Mouse (Mus musculus) ES-E14 (cell line): ENCODE data around the gene Frmd5.

Experiments
- CHD2 ChIP-seq: IDR thresholded peaks from 2 replicates; pipeline ENCODE4 v1.6.1; 2014; ENCODE audit warnings: mild to moderate bottlenecking, low read depth, low read length, inconsistent platforms
- MAFK ChIP-seq: IDR thresholded peaks from 2 replicates; pipeline ENCODE4 v1.6.1; 2014; ENCODE audit warnings: mild to moderate bottlenecking, low read depth, low read length, inconsistent platforms; ENCODE audit not compliant: insufficient read depth
- ZC3H11A ChIP-seq: IDR thresholded peaks from 2 replicates; pipeline ENCODE4 v1.6.1; 2012; ENCODE audit warnings: low read depth, mild to moderate bottlenecking, inconsistent platforms, low read length, borderline replicate concordance
- ZNF384 ChIP-seq: IDR thresholded peaks from 2 replicates; pipeline ENCODE4 v1.6.1; 2012; ENCODE audit warnings: low read depth, low read length, inconsistent platforms

DNA sequence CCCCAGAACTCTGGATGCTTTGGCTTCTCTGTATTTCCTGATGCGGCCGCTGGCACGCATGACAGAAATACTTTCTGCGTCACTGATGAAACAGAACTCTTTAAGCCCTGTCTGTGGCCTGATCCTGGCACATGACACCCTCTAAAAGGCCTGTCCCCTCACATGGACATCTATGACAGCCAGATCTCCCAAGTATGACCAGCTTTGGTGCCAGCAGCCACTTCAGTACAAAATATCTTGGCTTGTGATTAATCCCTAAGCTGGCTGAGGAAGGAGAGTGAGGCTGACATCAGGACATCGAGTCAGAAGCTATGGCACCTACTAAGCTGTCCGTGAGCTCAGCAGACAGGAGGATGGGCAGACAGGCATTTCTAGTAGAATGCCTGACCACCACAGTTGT, 257.3 kb downstream of the Frmd5 start:
- TF ChIP-seq CHD2 = no peak
- TF ChIP-seq MAFK = no peak
- TF ChIP-seq ZC3H11A = no peak
- TF ChIP-seq ZNF384 = no peak
